Mouse (Mus musculus): Measurements from ENCODE around the gene Tpcn2. TPM values are rescaled to one million over a fixed set of nuclear protein-coding genes. Genes with fewer than 3 reads are reported as not detected.
A peak's percentile ranks its signal among the peaks of the same experiment; 100 is the strongest.

The Tpcn2 gene
- polyA plus RNA-seq, 1 experiment from 2014 or later: 3.2 TPM

- H3K4me2 ChIP-seq: no peak overlapping the region
- no peak overlapping the region for H3K9ac ChIP-seq (replicated peaks)
- H3K4me3 ChIP-seq (replicated peaks): no peak overlapping the region
- 75% methylated on average over 3 of the region's 3 CpGs for WGBS
- no peaks in the 10 kb centered on the region for H3K36me3 ChIP-seq
- H3K27ac ChIP-seq (replicated peaks): no peak overlapping the region
- H3K9me3 ChIP-seq (replicated peaks): no peaks in the 10 kb centered on the region
- H3K27me3 ChIP-seq (replicated peaks): no peaks in the 10 kb centered on the region
- H3K4me1 ChIP-seq: peaks cover 17% of the 10 kb centered on the region
- ATAC-seq (ENCODE audit: low FRiP score): 0 out of 2 replicates have a peak, but pooled peaks have one; percentile 47
These were observed 89.2 kb downstream of the Tpcn2 start for GRCm38 (mm10) chr7:145194455-145195161.

- H3K4me2 ChIP-seq: no peak overlapping the region
- no peak overlapping the region for H3K9ac ChIP-seq (replicated peaks)
- no peak overlapping the region for H3K27ac ChIP-seq (replicated peaks)
- H3K4me1 ChIP-seq: peaks cover 17% of the 10 kb centered on the region
- no peaks in the 10 kb centered on the region for H3K27me3 ChIP-seq (replicated peaks)
- no peaks in the 10 kb centered on the region for H3K9me3 ChIP-seq (replicated peaks)
- no peak for ATAC-seq (ENCODE audit: low FRiP score)
- no peaks in the 10 kb centered on the region for H3K36me3 ChIP-seq
- H3K4me3 ChIP-seq (replicated peaks): no peak overlapping the region
- 84% methylated on average over 6 of the region's 6 CpGs for WGBS
These were observed 91.0 kb downstream of the Tpcn2 start for GRCm38 (mm10) chr7:145192836-145193235.

DNA sequence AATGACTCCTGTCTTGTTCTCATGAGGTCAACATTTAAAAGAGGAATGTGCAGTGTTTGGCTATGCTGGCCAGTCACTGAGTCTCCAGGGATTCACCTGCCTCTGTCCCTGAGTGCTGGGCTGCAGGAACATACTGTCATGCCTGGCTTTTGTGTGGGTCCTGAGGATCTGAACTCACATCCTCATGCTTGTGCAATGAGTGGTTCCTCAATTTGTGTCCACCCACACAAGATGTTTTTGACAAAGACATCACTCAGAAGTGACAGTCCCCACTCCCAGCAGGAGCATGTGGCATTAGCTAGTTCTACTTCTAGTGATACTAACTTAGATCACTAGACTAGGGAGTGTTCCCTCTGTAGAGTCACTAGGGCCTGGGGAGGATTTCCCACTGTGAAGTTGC is 93.3 kb downstream of the Tpcn2 start:
- Histone ChIP-seq H3K9ac (replicated peaks) (no peak overlapping the region), H3K9me3 (replicated peaks) (no peaks in the 10 kb centered on the region), H3K27ac (replicated peaks) (no peak overlapping the region), H3K36me3 (no peaks in the 10 kb centered on the region), H3K4me3 (replicated peaks) (no peak overlapping the region), H3K4me2 (no peak overlapping the region), H3K27me3 (replicated peaks) (no peaks in the 10 kb centered on the region), H3K4me1 (peaks cover 14% of the 10 kb centered on the region)
- ATAC-seq (ENCODE audit: low FRiP score): no peak

DNA sequence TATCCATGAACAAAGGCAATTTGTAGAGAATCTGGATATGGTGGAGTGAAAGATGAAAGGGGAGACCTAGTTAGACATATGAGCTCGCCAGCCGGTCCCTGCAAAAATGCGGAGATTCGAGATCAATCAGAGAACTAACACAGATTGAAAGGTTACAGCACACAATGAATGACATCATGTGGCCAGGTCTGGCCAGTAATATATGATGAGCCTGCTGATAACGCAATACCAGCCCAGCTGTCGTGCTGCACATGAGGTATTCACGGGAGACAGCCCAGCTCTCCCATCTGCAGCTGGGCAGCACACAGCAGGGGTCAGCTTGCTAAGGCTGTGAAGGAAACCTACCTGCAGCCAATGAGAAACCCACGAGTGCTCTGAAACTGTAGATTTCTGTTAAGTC is 94.5 kb downstream of the Tpcn2 start:
- Histone ChIP-seq H3K4me3 (replicated peaks) (no peak overlapping the region), H3K27me3 (replicated peaks) (no peaks in the 10 kb centered on the region), H3K4me2 (no peak overlapping the region), H3K9me3 (replicated peaks) (no peaks in the 10 kb centered on the region), H3K27ac (replicated peaks) (no peak overlapping the region), H3K9ac (replicated peaks) (no peak overlapping the region), H3K36me3 (no peaks in the 10 kb centered on the region), H3K4me1 (peaks cover 2% of the 10 kb centered on the region)
- no peak for ATAC-seq (ENCODE audit: low FRiP score)
- WGBS: 49% methylated on average over 8 of the region's 8 CpGs

DNA sequence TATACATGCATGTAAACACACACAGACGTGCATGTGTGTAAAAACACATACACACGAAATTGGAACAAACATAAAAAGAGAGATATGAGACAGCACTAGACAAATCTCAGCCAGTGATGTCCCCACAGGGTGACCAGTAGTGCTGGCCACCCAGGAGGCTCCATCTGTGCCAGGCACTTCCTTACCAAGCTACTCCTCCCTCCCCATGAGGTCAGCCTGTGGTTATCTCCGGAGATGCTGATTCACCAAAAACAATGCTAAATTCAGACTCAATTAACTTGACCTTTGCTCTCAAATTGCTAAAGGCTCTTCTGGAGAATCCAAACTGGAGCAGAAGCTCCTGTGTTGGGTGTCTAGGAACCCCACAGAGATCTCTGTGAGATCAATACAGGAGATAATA is 96.0 kb downstream of the Tpcn2 start:
- no peaks in the 10 kb centered on the region for H3K36me3 ChIP-seq
- no peak overlapping the region for H3K4me3 ChIP-seq (replicated peaks)
- H3K9me3 ChIP-seq (replicated peaks): no peaks in the 10 kb centered on the region
- H3K27ac ChIP-seq (replicated peaks): no peak overlapping the region
- H3K4me2 ChIP-seq: no peak overlapping the region
- WGBS: 76% methylated on average over 3 of the region's 3 CpGs
- no peaks in the 10 kb centered on the region for H3K27me3 ChIP-seq (replicated peaks)
- no peak overlapping the region for H3K9ac ChIP-seq (replicated peaks)
- H3K4me1 ChIP-seq: no peaks in the 10 kb centered on the region
- ATAC-seq (ENCODE audit: low FRiP score): no peak

DNA sequence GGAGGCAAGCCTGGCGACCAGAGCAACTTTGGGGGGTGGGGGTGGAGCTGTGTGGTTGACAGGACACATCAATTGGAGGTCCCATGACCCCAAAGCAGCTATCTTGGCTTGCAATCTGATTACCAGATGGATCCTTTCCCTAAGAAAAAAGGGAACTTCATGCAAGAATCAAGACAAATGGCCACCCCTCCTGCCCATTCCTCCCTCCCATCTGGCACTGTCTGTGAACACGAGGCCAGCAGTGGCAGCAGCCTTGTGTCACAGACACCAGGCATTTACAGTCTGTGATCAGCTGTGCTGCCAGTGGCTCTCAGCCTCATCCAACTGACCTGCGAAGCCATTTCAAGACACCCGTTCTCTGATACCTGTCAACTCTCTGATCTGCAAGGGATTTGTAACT is 101.4 kb downstream of the Tpcn2 start:
- H3K4me1 ChIP-seq: peaks cover 10% of the 10 kb centered on the region; the same call in 1 of the 2 replicates
- peaks cover 3% of the 10 kb centered on the region; the same call in 1 of the 2 replicates for H3K27me3 ChIP-seq (replicated peaks)
- no peaks in the 10 kb centered on the region for H3K9me3 ChIP-seq (replicated peaks)
- no peak overlapping the region for H3K9ac ChIP-seq (replicated peaks)
- H3K4me3 ChIP-seq (replicated peaks): no peak overlapping the region
- H3K27ac ChIP-seq (replicated peaks): no peak overlapping the region
- no peak for ATAC-seq (ENCODE audit: low FRiP score)
- 47% methylated on average over 4 of the region's 4 CpGs for WGBS
- H3K4me2 ChIP-seq: no peak overlapping the region
- no peaks in the 10 kb centered on the region for H3K36me3 ChIP-seq

DNA sequence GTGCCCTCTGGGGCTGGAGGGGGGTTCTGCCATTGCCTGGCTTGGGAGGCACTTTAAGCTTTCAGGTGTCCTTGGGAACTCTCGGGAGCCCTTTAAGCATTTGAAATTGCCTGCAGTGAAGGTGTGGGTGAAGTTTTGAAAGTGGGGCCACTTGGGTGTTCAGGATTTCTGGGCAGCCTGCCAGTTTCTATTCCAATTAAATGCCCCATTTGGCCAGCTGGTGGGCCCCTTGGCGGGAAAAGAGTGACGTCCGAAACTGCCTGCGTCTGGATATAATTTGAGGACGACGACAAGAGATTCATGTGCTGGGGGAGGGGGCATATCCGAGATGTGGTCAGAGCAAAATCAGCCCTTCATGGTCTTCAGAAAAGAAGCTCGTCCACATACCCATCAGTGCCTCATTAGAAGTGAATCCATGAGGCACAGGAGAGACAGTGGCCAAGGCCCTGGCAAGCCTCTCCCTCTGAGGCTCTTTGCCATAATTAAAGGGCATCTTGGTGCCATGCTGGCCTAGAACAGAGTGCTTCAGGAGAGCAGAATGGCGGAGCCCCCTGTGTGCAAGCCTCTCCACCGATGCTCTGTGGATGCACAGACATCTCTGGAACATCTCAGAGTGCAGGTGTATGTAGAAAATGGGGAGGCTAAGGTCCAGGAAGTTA is 102.3 kb downstream of the Tpcn2 start:
- H3K4me3 ChIP-seq (replicated peaks): no peak overlapping the region
- ATAC-seq (ENCODE audit: low FRiP score): no peak
- H3K27ac ChIP-seq (replicated peaks): no peak overlapping the region
- H3K9ac ChIP-seq (replicated peaks): no peak overlapping the region
- H3K36me3 ChIP-seq: no peaks in the 10 kb centered on the region
- H3K9me3 ChIP-seq (replicated peaks): no peaks in the 10 kb centered on the region
- 32% methylated on average over 11 of the region's 11 CpGs for WGBS
- H3K4me2 ChIP-seq: no peak overlapping the region
- peaks cover 3% of the 10 kb centered on the region; the same call in 1 of the 2 replicates for H3K27me3 ChIP-seq (replicated peaks)
- H3K4me1 ChIP-seq: peaks cover 10% of the 10 kb centered on the region; the same call in 1 of the 2 replicates

GRCm38 (mm10) chr7:145179691-145180091 is 104.1 kb downstream of the Tpcn2 start:
- Histone ChIP-seq H3K4me1 (peaks cover 10% of the 10 kb centered on the region; the same call in 1 of the 2 replicates), H3K27me3 (replicated peaks) (peaks cover 3% of the 10 kb centered on the region; the same call in 1 of the 2 replicates), H3K36me3 (no peaks in the 10 kb centered on the region), H3K27ac (replicated peaks) (no peak overlapping the region), H3K9me3 (replicated peaks) (no peaks in the 10 kb centered on the region), H3K9ac (replicated peaks) (no peak overlapping the region), H3K4me2 (no peak overlapping the region), H3K4me3 (replicated peaks) (no peak overlapping the region)
- 52% methylated on average over 5 of the region's 5 CpGs for WGBS
- no peak for ATAC-seq (ENCODE audit: low FRiP score)

- no peak overlapping the region for H3K4me3 ChIP-seq (replicated peaks)
- peaks cover 7% of the 10 kb centered on the region; the same call in 1 of the 2 replicates for H3K27me3 ChIP-seq (replicated peaks)
- H3K4me2 ChIP-seq: no peak overlapping the region
- peaks cover 19% of the 10 kb centered on the region for H3K4me1 ChIP-seq
- no peak overlapping the region for H3K27ac ChIP-seq (replicated peaks)
- no peaks in the 10 kb centered on the region for H3K9me3 ChIP-seq (replicated peaks)
- H3K36me3 ChIP-seq: no peaks in the 10 kb centered on the region
- WGBS: 25% methylated on average over 15 of the region's 15 CpGs
- H3K9ac ChIP-seq (replicated peaks): no peak overlapping the region
- no peak for ATAC-seq (ENCODE audit: low FRiP score)
These were observed 106.8 kb downstream of the Tpcn2 start for GRCm38 (mm10) chr7:145176750-145177589.

- Histone ChIP-seq H3K36me3 (no peaks in the 10 kb centered on the region), H3K9ac (replicated peaks) (no peak overlapping the region), H3K4me3 (replicated peaks) (no peak overlapping the region), H3K4me1 (peaks cover 11% of the 10 kb centered on the region), H3K4me2 (peak overlapping the region; percentile 38; the same call in 1 of the 2 replicates), H3K27me3 (replicated peaks) (peaks cover 5% of the 10 kb centered on the region; the same call in 1 of the 2 replicates), H3K27ac (replicated peaks) (no peak overlapping the region), H3K9me3 (replicated peaks) (no peaks in the 10 kb centered on the region)
- 13% methylated on average over 15 of the region's 15 CpGs for WGBS
- no peak; the same call in 1 of the 2 replicates for ATAC-seq (ENCODE audit: low FRiP score)
These were observed 110.2 kb downstream of the Tpcn2 start for GRCm38 (mm10) chr7:145173563-145173962.

DNA sequence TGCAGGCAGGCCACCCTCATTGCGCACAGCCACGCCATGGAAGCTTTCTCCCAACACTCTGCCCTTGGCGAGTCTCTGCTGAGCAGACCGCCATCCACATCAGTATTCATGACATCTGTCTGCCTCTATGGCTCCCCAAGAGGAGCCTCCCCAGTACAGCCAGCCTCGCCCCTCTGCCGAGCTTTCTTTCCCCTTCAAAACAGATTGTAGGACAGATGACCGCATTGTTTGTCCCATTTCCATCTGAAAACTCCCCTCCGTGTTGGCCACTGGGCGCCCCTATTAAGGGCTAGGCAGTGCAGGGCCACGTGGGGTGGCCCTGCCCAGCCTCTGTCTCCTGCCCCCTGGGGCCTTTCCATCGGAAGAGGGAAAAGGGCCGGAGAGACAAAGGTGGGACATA is 110.7 kb downstream of the Tpcn2 start:
- H3K27ac ChIP-seq (replicated peaks): no peak overlapping the region
- no peak overlapping the region for H3K9ac ChIP-seq (replicated peaks)
- H3K4me2 ChIP-seq: peak overlapping the region; percentile 38
- H3K9me3 ChIP-seq (replicated peaks): no peaks in the 10 kb centered on the region
- peak; percentile 68; the same call in 1 of the 2 replicates for ATAC-seq (ENCODE audit: low FRiP score)
- no peaks in the 10 kb centered on the region for H3K36me3 ChIP-seq
- no peak overlapping the region for H3K4me3 ChIP-seq (replicated peaks)
- H3K4me1 ChIP-seq: peaks cover 11% of the 10 kb centered on the region
- H3K27me3 ChIP-seq (replicated peaks): peaks cover 4% of the 10 kb centered on the region; the same call in 1 of the 2 replicates
- 7% methylated on average over 12 of the region's 12 CpGs for WGBS
